Mouse (Mus musculus) heart, postnatal 25 days (tissue): ENCODE measurements at regions not wholly inside any gene's neighbourhood (a gene's known extent, or its start where the extent isn't known, plus 50 kb on each side); places are given as distances from the start of the nearest gene placed in this dataset.
A peak's percentile ranks its signal among the peaks of the same experiment; 100 is the strongest.
"Not testable (repeated sequence)": the region's sequence is repeated elsewhere in the genome, so short reads cannot be mapped to it uniquely, and the experiment has no call there.

ENCODE experiments used
- DNase-seq: peaks from one replicate; pipeline ENCODE4 v3.0.0; 2022; ENCODE audit warnings: low spot score
- intact Hi-C: fragments of 180-260 bp; cut with DNase I; formaldehyde crosslinking; loops from one replicate; pipeline ENCODE4 v1.15.1; 2025

DNA sequence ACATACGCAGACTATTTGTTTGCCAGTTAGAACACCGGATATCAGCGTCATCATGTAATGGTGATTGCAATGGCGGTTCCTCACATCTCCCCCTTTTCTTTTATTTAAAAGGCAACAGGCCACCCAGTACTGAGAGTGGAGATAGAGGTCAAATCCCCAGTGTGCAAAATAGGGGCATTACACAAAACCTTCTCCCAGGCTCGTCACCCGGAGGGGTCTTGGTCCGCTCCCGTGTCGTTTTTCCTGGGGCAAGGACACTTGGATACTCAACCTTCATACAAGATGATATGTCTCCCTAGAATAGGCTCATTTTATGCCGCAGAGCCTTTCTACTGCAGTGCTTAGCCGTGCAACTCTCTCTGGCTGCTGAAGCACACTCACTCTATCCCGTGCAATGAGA lies 94.6 kb upstream of the Spin2g start:
- DNase-seq, intact Hi-C loops: not testable (repeated sequence)

DNA sequence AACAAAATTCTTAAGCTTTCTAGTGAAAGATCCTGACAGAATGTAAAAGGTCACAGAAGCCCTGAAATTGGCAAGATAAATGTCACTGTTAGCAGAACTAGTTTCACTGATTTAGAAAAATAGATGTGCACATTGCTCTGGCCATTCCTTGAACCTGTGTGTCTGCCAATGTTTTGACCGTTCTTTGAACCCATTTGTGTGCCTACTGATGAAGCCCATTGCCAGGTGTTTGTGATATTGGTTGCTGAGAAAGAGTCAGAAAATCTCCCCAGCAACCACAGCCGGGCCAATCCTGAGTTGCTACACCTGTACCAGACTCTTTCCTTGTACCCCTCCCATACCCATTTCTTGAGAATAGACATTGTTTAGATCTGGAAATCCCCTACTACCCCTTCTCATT lies 86.6 kb upstream of the Spin2g start:
- intact Hi-C loops = not testable (repeated sequence)
- DNase-seq = peak; percentile 17

DNA sequence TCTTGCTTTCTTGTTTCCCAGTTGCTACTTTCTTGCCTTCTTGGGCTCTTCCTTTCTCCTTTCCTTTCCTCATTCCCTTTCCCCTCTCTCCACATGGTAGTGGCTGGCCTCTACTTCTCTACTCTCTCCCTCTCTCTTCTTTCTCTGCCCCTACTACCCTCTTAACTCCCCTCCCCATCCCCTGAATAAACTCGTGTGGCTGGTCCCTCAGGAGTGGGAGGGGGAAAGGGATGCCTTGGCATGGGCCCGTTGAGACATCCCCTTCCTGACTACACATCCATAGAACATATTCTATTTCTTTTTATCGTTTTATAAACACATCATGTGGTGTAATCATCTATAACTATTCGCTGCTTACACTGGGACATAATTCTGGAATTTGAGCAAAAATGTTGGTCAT lies 79.2 kb upstream of the Spin2g start:
- intact Hi-C loops, DNase-seq: not testable (repeated sequence)

DNA sequence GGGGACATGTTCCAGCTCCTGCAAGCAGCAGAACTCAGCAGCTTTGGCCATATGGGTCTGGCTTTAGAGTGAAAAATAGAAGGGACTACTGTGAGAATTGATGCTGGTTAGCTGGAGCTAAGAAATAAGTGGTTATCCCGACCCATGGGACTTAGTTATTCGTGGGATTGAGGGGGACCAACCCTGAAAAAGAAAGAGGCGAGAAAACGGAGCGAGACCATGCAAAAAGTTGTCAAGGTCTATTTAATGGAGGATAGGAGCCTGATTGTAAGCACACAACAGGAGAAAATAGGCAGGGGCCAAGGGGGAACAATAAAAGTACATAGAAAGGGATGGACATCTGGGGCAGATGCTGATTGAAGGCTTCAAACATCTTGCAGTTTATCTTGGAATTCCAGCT lies 75.6 kb upstream of the Spin2g start:
- intact Hi-C loops, DNase-seq: not testable (repeated sequence)
